Mouse (Mus musculus) heart, adult 2 months (tissue): ENCODE results near the gene Gm26602. TPM values are rescaled to one million over a fixed set of nuclear protein-coding genes. Genes with fewer than 3 reads are reported as not detected.

Experiments used
- DNase-seq, 2 experiments: peaks; one replicate each; pipeline ENCODE4 v3.0.0; 2021
- H3K27ac ChIP-seq: fragments of 200-600 bp; 2 replicates; pipeline ENCODE4 v1.8.1; 2022
- H3K27me3 ChIP-seq: fragments of 200-500 bp; 2 replicates; pipeline ENCODE4 v1.6.1; 2012; ENCODE audit warnings: mild to moderate bottlenecking, low read length, inconsistent platforms, mixed read lengths; ENCODE audit not compliant: control insufficient read depth, insufficient read depth
- H3K36me3 ChIP-seq: fragments of 200-500 bp; 2 replicates; pipeline ENCODE4 v1.6.1; 2012; ENCODE audit warnings: low read length, inconsistent platforms; ENCODE audit not compliant: control insufficient read depth, insufficient read depth
- H3K4me1 ChIP-seq: fragments of 200-500 bp; 2 replicates; pipeline ENCODE4 v1.6.1; 2011; ENCODE audit warnings: low read length; ENCODE audit not compliant: control insufficient read depth, insufficient read depth
- H3K4me3 ChIP-seq: fragments of 200-600 bp; 2 replicates; pipeline ENCODE4 v1.8.1; 2022
- H3K79me2 ChIP-seq: fragments of 200-500 bp; replicated peaks from 2 replicates; pipeline ENCODE4 v1.6.1; 2012; ENCODE audit warnings: mild to moderate bottlenecking, inconsistent platforms, low read length, moderate library complexity, mixed read lengths; ENCODE audit not compliant: control insufficient read depth, insufficient read depth
- H3K9ac ChIP-seq: fragments of 200-500 bp; 2 replicates; pipeline ENCODE4 v1.6.1; 2012; ENCODE audit warnings: low read depth, mild to moderate bottlenecking, control low read depth, inconsistent platforms, low read length, mixed read lengths
- CTCF ChIP-seq: fragments of 200-600 bp; IDR thresholded peaks from 2 replicates; pipeline ENCODE4 v1.8.1; 2022; ENCODE audit warnings: antibody characterized with exemption, mild to moderate bottlenecking, moderate library complexity
- EP300 ChIP-seq: fragments of 200-500 bp; IDR thresholded peaks from 2 replicates; pipeline ENCODE4 v1.6.1; 2011; ENCODE audit warnings: low read depth, low read length, control low read depth; ENCODE audit not compliant: insufficient read depth
- POLR2A ChIP-seq: fragments of 200-500 bp; IDR thresholded peaks from 2 replicates; pipeline ENCODE4 v1.6.1; 2011; ENCODE audit warnings: mild to moderate bottlenecking, low read depth, low read length, control low read depth; ENCODE audit not compliant: insufficient read depth
- WGBS: fragments of 180-500 bp; shearing (Covaris S2); methylation state at CpG from one replicate; pipeline ENCODE4 v1.1.7; 2018; 5-methylcytosine and 5-hydroxymethylcytosine counted together
- intact Hi-C: fragments of 180-260 bp; cut with DNase I; formaldehyde crosslinking; loops from one replicate; pipeline ENCODE4 v1.15.1; 2025
- polyA plus RNA-seq: library from polyadenylated mRNA; depleted of rRNA; stranded (reverse); fragments of >200 nt; gene quantifications from 2 replicates; pipeline ENCODE4 v1.2.3, GENCODE M21; 2012
- total RNA-seq, 2 experiments: library from RNA; stranded (reverse); gene quantifications; 2 replicates each; pipeline ENCODE4 v1.2.3; 2021

The Gm26602 gene
- total and polyA plus RNA-seq, 3 experiments, result not detected

DNA sequence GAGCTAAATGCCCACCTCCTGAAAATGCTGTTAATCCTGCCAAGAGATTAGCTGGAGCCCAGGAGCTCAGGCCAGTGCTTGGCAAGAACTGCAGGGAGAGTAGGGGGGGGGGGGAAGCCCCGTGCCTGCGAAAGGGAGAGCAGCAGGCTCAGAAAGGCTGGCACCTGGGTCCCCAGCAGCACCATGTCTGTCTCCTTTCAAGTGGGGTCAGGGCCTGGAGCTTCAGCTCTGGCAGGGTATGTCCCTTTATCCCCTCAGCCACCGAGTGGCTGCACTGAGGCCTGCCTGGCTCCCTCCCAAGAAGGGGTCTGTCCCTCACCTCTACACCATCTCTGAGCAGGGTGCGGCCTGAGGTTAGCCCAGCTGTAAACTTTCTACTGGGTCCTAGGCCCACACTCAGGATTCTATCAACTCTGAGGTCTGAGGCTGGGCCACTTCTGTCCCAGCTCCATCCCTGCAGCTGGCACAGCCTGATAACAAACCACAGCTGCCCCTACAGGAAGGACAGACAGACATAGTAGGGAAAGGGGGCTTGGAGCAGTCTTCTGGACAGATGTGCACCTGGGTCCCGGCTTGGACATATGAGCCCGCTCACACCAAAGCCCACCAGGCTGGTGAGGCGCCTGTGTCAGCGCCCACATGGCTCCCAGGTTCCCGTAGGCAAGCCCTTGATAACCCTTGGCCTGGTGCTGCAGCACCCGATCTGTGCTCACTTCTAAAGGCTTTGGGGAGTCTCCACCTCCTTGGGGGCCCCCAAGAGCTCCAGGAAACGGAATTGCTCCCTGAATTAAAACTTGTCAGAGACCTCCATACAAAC is 3.7 kb downstream of the Gm26602 start:
- Histone ChIP-seq H3K4me1 (peaks cover 13% of the 10 kb centered on the region), H3K79me2 (0 out of 2 replicates have a peak, but pooled peaks cover 4% of the 10 kb centered on the region), H3K27ac (no peak overlapping the region), H3K9ac (no peak overlapping the region), H3K36me3 (no peaks in the 10 kb centered on the region), H3K4me3 (no peak overlapping the region), H3K27me3 (0 out of 2 replicates have a peak, but pooled peaks cover 6% of the 10 kb centered on the region)
- no peak for DNase-seq
- intact Hi-C loops, result no loop called here
- 62% methylated on average over 11 of the region's 11 CpGs for WGBS
- TF ChIP-seq POLR2A (no peak), CTCF (no peak), EP300 (no peak)

DNA sequence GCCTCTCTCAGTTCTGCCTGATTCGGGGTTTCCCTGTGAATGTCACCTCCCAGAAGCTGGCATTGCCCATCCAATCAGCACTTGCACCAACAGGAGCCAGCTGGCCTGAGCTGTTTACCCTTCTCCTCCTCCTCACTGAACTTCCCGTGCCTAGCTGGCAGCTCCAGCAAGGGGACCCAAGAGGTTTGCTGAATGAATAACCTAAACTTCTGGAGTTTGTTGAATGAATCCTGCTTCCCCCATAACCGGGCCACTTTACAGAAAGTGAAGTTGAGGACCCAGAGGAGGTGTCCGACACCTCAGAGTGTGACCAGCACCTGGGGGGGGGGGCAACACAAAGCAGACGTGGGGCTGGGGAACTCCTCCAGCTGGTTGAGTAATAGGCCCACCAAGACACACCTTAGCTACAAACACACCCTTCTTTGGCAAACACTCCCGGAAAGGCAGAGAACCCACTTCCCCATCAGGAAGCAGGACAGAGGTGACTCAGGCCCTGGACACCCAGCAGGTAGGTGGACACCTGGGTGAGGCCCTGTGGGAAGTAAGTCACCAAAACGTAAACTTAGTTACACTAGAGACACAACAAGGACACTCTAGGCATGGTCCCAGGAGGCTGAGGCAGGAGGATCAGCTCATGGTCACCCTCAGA is 4.4 kb downstream of the Gm26602 start:
- 45% methylated on average over 7 of the region's 7 CpGs for WGBS
- Histone ChIP-seq H3K9ac (no peak overlapping the region), H3K79me2 (0 out of 2 replicates have a peak, but pooled peaks cover 4% of the 10 kb centered on the region), H3K4me1 (peaks cover 10% of the 10 kb centered on the region), H3K4me3 (no peak overlapping the region), H3K27me3 (0 out of 2 replicates have a peak, but pooled peaks cover 7% of the 10 kb centered on the region), H3K27ac (no peak overlapping the region), H3K36me3 (no peaks in the 10 kb centered on the region)
- no peak for DNase-seq
- TF ChIP-seq POLR2A (no peak), CTCF (no peak), EP300 (no peak)
- intact Hi-C loops, result no loop called here

DNA sequence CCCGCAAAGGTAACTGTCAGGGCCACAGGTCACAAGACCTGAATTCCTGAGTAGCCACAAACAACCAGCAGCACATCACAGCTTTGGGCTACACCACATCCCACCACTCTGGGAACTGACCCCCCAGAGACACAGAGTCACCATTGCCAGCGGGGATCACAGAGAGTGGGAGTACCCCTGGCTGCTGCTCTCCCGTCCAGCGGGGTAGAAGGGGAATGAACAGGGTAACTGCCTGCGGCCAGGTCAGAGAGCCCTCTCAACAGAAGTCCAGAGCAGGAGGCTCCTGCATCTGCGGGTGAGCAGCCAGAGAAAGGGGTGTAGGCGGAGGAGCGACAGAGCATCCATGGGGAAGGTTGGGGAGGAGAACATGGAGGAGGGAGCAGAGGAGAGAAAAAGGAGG is 5.4 kb downstream of the Gm26602 start:
- TF ChIP-seq EP300, result no peak
- Histone ChIP-seq H3K9ac (peak overlapping the region; percentile 86), H3K4me3 (peak overlapping the region; percentile 84), H3K79me2 (0 out of 2 replicates have a peak, but pooled peaks cover 4% of the 10 kb centered on the region), H3K27ac (peak overlapping the region; percentile 91), H3K4me1 (peaks cover 10% of the 10 kb centered on the region), H3K36me3 (no peaks in the 10 kb centered on the region), H3K27me3 (peaks cover 13% of the 10 kb centered on the region)
- WGBS, result 12% methylated on average over 8 of the region's 8 CpGs
- no peak for DNase-seq
- intact Hi-C loops, result no loop called here

DNA sequence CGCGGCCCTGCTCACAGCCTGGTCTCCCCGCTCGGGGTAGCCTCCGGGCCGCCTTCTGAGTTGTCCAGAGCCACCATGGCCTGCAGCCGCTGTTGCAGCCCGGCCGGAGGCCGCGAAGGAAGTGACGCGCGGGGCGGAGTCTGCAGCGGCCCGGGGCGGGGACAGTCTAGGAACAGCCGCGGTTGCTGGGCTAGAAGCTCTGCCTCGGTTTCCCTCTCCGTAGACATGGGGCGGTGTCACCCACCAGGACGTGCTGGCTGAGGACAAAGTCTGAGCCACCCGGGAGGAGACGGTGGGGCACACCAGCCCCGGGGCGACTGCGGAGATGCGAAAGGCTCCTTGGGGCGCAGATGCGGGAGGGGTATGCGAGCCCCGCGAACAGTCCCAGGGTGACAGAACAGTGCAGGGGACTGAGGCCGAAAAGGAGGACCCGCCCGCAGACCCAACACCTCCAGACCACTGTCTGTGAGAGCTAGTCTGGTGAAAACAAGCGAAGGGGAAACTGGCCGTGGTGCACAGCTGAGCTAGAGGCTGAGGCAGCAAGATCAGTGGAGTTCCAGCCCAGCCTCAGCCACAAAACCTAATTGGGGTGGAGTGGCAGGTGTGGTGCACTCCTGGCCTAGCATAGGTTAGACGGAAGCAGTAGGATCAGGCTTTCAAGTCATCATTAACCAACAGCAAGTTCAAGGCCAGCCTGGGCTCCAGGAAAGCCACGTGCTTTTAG is 6.3 kb downstream of the Gm26602 start, which contains the start of gene Kiss1r:
Kiss1r (plus strand) TSS at position 164 of the 724 bp plus-strand sequence.
- H3K27ac ChIP-seq, result peak within 1 kb of the TSS; percentile 91
- peak; percentile 92 to 96 for DNase-seq
- H3K79me2 ChIP-seq, result 0 out of 2 replicates have a peak, but pooled peaks cover 4% of the 10 kb centered on the region
- H3K4me3 ChIP-seq, result peak within 1 kb of the TSS; percentile 84
- H3K36me3 ChIP-seq, result no peaks in the 10 kb centered on the region
- peaks cover 17% of the 10 kb centered on the region for H3K27me3 ChIP-seq
- H3K9ac ChIP-seq, result peak within 1 kb of the TSS; percentile 86
- intact Hi-C loops, result no loop called here
- 2% methylated on average over 42 of the region's 42 CpGs for WGBS
- peaks cover 10% of the 10 kb centered on the region for H3K4me1 ChIP-seq
- TF ChIP-seq POLR2A (peak; percentile 82), EP300 (no peak), CTCF (no peak)

DNA sequence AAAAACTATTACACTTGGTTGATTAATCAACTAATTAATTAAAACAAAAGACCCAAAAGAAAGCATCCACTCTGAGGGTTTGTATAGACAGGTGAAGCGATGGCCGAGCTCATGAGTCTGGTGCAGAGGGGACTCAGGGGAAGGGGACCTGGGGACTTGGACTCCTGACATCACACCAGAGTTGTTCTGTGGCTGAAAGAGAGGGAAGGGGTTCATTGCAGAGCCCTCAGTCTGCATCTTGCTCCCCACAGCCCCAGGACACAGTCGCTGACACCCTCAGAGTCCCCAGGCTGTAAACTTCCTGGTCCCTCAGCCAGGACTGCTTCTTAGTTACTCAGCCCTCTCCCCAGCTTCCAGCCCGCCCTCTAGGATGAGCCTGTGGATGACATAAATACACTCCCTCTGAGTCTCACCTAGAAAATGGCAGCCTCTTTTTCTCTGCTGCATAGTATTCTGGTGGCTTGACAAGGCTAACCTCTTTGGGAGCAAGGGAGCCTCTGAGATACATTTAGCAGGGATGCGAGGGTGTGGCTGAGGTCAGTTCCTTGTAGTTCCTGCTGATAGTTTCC is 7.0 kb downstream of the Gm26602 start:
- TF ChIP-seq CTCF, result no peak
- no peak for TF ChIP-seq EP300
- TF ChIP-seq POLR2A, result no peak
- no peak overlapping the region for H3K9ac ChIP-seq
- no peak for DNase-seq
- intact Hi-C loops, result no loop called here
- H3K4me1 ChIP-seq, result peaks cover 10% of the 10 kb centered on the region
- H3K36me3 ChIP-seq, result no peaks in the 10 kb centered on the region
- H3K27me3 ChIP-seq, result peaks cover 17% of the 10 kb centered on the region
- no peak overlapping the region; the same call in 1 of the 2 replicates for H3K27ac ChIP-seq
- H3K79me2 ChIP-seq, result 0 out of 2 replicates have a peak, but pooled peaks cover 4% of the 10 kb centered on the region
- 72% methylated on average over 5 of the region's 5 CpGs for WGBS
- H3K4me3 ChIP-seq, result peak overlapping the region; percentile 84
